Mouse (Mus musculus): Measurements from ENCODE around the gene Gpr37.

GRCm38 (mm10) chr6:25689520-25690283 is 827 bp downstream of the Gpr37 start:
- TF ChIP-seq CTCF (IDR thresholded peaks at IDR 0.05; ENCODE audit: control insufficient read depth, insufficient read depth, insufficient read length) (no peak), USF1 (IDR thresholded peaks at IDR 0.05; ENCODE audit: low read depth) (no peak), MAX (IDR thresholded peaks at IDR 0.05) (no peak), CEBPB (IDR thresholded peaks at IDR 0.05; ENCODE audit: low read depth) (no peak), MYOD1 (IDR thresholded peaks at IDR 0.05; ENCODE audit: control insufficient read depth, insufficient read length, low read depth) (no peak), FOSL1 (IDR thresholded peaks at IDR 0.05; ENCODE audit: insufficient read depth, low read length, poor library complexity, severe bottlenecking) (no peak), MYOG (IDR thresholded peaks at IDR 0.05; ENCODE audit: control insufficient read depth, extremely low read depth, insufficient read length) (no peak)
